Mouse (Mus musculus) myocyte (in vitro differentiated cells): Measurements from ENCODE around the gene Gm2075.
"Not testable (repeated sequence)": the region's sequence is repeated elsewhere in the genome, so short reads cannot be mapped to it uniquely, and the experiment has no call there.

ENCODE experiments used
- E2F4 ChIP-seq: IDR thresholded peaks from one replicate; pipeline ENCODE4 v1.6.1; 2011; ENCODE audit warnings: mild to moderate bottlenecking, control low read depth, moderate library complexity; ENCODE audit not compliant: insufficient read depth
- POLR2A ChIP-seq: IDR thresholded peaks from one replicate; pipeline ENCODE4 v1.6.1; 2011; ENCODE audit warnings: low read depth, mild to moderate bottlenecking, control low read depth, moderate library complexity; ENCODE audit not compliant: insufficient read length
- POLR2AphosphoS2 ChIP-seq: IDR thresholded peaks from one replicate; pipeline ENCODE4 v1.6.1; 2011; ENCODE audit warnings: low read depth, control low read depth; ENCODE audit not compliant: insufficient read length
- SRF ChIP-seq: IDR thresholded peaks from one replicate; pipeline ENCODE4 v1.6.1; 2011; ENCODE audit warnings: low read depth; ENCODE audit not compliant: control insufficient read depth, insufficient read length
- TCF12 ChIP-seq: IDR thresholded peaks from one replicate; pipeline ENCODE4 v1.6.1; 2011; ENCODE audit warnings: mild to moderate bottlenecking, control low read depth; ENCODE audit not compliant: poor library complexity, insufficient read depth, severe bottlenecking
- USF1 ChIP-seq: IDR thresholded peaks from one replicate; pipeline ENCODE4 v1.6.1; 2011; ENCODE audit warnings: low read depth, mild to moderate bottlenecking, control low read depth, moderate library complexity

- TF ChIP-seq POLR2A, POLR2AphosphoS2, USF1, TCF12, E2F4, SRF: not testable (repeated sequence)
These were observed 7.0 kb downstream of the Gm2075 start, which contains the start of gene Gm6803 for GRCm38 (mm10) chr12:88018671-88019070.
